Mouse (Mus musculus) brain, embryonic 14.5 days (tissue): ENCODE results near the gene Tmem117. TPM values are rescaled to one million over a fixed set of nuclear protein-coding genes. Genes with fewer than 3 reads are reported as not detected.

Experiments used
- DNase-seq: peaks from one replicate; pipeline ENCODE4 v3.0.0-alpha.2; 2011; ENCODE audit warnings: low read depth
- CTCF ChIP-seq: fragments of 200-500 bp; IDR thresholded peaks from 2 replicates; pipeline ENCODE4 v1.5.1; 2012; ENCODE audit warnings: inconsistent platforms, mild to moderate bottlenecking, moderate library complexity, borderline replicate concordance; ENCODE audit not compliant: insufficient read depth, insufficient read length; ENCODE audit errors: extremely low read depth
- POLR2A ChIP-seq: fragments of 200-500 bp; IDR thresholded peaks from 2 replicates; pipeline ENCODE4 v1.6.1; 2012; ENCODE audit warnings: mild to moderate bottlenecking, inconsistent platforms, borderline replicate concordance; ENCODE audit not compliant: poor library complexity, insufficient read depth, insufficient read length, severe bottlenecking; ENCODE audit errors: extremely low read depth
- polyA plus RNA-seq: library from polyadenylated mRNA; depleted of rRNA; stranded (reverse); fragments of >200 nt; gene quantifications from 2 replicates; pipeline ENCODE4 v1.2.3, GENCODE M21; 2012

The Tmem117 gene
- polyA plus RNA-seq, 1 experiment: 2.8 TPM

DNA sequence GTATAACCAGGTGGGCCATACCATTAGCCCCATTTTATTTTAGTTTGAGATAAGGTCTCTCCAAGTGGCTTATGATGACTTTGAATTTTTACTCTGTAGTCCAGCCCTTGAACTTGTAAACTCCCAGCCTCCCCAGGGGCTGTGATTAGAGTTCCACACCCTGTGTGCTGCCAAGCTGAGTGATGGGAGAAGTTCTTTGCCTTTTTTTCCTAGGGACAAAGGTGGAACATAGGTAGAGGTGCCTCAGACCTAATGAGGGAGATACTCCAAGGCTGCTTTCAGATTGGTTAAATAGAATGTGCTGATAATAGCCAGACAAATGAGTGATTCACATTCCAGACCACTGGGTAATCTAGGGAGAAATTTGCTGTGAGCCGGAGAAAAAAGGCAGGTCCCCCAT is 313.4 kb downstream of the Tmem117 start:
- no peak for DNase-seq
- TF ChIP-seq POLR2A: no peak
- TF ChIP-seq CTCF: no peak

DNA sequence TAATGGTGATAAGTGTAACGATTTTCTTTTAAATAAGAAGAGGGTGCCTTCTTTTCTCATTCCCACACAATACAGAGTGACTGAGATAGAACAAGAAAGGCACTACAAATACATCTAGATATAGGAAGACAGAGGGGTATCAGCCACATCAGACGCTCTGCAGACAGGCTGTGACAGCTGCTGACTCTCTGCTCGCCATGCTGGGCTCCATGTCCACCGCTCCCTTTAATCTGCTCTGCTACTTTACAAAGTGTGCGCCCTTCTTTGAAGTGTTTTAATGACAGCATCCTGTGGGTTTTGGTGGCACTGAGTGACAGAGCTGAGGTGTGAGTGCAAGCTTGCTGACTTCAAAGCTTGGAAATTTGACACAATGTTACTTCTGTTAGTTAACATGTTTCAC is 314.9 kb downstream of the Tmem117 start:
- no peak for TF ChIP-seq POLR2A
- no peak for TF ChIP-seq CTCF
- peak; percentile 54 for DNase-seq

DNA sequence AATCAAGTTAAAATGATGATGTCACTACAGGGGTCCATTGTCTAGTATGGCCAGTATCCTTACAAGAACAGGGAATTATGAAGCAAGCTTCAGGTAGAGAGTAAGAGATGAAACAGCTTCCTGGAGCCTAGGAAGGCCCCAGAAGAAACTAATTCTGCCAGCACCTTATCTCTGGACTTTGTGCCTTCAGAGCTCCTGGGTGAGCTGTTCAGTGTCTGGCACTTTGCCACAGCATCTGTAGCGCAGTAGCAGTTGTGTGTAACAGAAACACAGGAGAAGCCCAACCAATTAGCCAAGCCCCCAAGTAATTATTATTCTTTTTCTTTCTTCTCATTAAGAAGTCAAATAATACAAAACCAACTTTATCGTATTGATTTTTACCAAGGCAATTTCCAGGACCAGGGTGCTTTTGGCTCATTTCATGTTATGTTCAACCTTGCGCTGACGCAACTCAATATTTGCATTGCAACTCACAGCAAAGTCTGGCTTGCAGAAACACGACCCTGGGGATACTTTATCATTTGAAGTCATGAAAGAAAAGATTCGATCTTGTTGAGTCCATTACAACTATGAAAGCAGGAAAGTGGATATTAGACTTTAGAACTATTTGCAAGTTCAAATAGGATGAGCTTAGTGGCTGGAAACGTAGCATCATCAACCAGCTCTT is 322.5 kb downstream of the Tmem117 start:
- no peak for TF ChIP-seq CTCF
- no peak for TF ChIP-seq POLR2A
- DNase-seq: no peak

DNA sequence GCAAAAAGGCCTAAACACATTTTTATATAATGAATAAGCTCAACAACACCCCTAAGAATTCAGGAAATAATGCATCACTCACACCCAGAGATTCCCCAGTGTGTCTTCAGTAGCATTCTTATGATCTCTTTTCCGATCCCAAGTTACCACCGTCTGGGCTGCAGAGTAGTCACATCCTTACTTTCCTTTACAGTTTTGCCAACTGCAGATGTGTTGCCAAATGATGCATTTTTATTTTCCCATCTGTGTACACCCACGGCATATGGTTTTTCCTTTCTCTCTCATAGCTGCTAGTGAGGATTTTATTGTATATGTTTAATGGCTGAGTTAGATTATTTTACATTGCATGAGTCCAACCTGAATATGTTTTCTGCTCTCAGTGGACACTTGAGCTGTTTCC is 327.7 kb downstream of the Tmem117 start:
- no peak for TF ChIP-seq CTCF
- DNase-seq: peak; percentile 59

DNA sequence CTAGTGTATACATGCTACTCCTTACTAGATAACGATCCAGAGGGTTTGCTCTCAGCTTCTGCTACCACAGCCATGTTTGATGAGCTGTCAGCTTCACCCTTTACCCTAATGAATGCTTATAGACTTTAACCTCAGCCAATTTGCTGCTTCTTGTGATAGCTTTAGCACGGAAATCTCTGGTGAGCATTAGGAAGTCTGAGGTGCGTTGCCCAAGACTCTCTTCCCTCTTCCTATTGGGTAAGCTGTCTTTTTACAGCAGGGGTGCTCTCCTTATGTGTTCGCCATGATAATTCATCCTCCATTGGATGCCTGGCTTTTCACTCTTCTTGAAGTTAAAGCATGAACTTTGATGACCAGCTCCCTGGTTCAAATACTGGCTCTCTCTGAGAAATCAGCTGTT is 328.2 kb downstream of the Tmem117 start:
- no peak for TF ChIP-seq POLR2A
- TF ChIP-seq CTCF: no peak

DNA sequence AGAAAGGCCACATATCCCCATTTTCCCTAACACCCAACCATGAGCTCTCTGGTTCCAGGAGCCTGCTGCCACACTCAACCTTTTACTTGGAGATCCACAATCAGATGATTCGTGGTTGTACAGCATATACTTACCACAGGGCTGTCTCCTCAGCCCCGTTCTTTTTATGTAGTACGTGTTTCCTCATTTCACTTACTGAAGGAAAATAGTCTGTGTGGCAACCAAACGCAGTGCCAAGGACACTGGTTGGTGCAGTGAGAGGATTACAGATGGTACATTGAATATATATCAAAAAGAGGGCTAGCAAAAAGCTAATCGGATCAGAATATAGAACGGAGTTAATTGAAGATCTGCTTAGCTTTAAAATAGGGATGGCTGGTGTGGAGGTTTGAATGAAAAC is 338.0 kb downstream of the Tmem117 start:
- no peak for DNase-seq
- no peak for TF ChIP-seq POLR2A
- no peak for TF ChIP-seq CTCF

More for the DNA sequence above, 328.2 kb downstream of the Tmem117 start:
- DNase-seq: no peak

DNA sequence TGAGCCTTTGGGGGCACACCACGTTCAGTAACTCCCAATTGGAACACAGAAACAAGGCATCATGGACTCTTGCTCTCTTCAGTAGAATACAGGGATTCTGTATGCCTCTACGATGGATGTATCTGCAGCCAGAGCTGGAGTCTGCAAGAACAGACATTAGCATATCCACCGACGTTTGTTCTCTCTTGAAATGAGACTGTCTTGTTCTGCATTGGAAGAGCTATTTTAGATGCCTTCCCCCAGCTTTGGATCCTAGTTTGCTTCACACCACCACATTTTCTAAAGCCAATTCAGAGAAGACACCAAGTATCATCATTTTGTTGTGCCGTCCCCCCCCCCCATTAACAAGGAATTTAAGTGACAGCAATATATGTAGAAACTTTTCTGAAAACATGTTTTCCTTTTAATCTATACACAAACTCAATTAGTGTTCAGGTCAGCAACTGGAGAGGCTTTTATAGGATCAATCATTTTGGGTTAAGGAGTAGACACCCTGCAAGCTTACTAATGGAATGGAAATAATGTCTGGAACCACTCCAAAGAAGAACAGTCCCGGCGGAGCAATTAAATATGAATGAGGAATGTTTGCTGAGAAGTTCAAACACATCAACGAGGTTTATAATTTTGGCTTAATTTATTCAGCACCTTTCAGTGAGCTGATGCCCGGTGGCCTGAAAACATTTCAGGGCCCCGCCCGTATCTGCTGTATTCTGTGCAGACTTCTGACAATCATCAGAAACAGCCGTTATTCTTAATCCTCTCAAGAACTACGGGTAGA is 339.6 kb downstream of the Tmem117 start:
- DNase-seq: peak; percentile 66
- TF ChIP-seq CTCF (no peak), POLR2A (no peak)

DNA sequence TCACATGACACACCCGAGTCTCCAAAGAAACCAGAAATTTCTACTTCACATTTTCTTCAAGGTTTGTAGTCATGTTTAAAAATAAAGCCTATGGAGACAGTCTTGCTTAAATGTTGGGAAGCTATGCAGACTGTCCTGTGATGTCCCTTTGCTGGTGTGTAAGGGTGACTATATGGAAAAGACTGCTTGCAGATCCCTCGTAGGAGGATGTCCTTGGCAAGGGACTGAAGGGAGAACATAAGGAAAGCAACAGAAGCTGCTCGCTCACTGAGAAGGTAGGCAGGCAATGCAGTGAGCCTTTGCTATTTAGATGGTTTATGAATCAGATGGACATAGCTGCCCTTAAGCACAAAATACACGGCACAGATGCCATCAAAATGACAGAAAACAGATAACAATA is 352.8 kb downstream of the Tmem117 start:
- no peak for TF ChIP-seq POLR2A
- no peak for TF ChIP-seq CTCF

DNA sequence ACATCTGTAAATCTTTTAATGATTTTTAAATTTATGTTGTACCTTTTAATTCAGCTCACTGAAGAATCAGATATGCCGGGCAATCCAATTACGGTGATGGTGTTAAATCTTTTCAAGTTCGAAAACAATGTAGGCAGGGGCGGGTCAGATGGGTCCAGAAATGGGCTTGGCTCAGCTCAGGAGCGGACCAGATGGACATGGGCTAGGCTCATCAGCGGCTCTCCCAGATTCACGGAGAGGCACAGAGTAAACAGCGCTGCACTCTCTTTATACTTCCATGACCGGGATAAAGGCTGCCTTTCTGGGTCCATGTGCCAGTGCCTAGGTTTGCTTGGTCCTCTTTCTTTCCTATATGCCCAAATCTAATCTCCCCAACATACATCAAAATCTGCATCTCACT is 366.3 kb downstream of the Tmem117 start:
- peak; percentile 31 for DNase-seq
- TF ChIP-seq CTCF (no peak), POLR2A (no peak)

More for the DNA sequence above, 352.8 kb downstream of the Tmem117 start:
- DNase-seq: no peak

DNA sequence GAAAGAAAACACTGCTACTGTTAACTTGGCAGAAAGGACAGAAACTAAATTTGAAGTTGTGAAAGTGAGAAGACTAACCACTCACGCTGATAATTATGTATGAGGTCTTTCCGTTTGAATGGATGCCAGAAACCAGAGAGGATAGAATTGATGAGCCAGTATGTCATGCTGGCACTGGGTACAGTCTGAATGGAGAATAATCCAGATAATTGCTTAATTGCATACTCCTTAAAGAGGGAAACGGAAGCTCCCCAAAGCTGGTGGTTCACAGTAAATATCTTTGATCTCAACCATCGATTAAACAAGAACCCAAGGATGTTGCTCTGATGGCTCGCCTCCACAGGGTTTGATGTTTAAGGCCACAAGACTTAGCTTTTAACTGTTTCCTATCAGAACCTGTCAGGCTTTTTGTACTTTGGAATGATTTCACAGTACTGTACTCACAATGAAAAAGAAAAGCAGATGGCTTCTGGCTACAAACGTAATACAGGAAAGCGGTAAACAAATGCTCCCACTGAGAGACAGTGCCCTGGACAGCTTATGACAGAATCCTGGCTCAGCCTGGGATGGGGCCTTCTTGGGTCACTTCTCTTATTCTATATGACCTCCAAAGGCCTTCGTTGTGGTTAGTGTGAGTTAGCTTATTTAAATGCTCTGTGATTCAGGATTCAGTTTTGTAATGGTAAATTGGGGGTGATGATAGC is 376.2 kb downstream of the Tmem117 start:
- no peak for TF ChIP-seq CTCF
- no peak for TF ChIP-seq POLR2A
- peak; percentile 90 for DNase-seq

DNA sequence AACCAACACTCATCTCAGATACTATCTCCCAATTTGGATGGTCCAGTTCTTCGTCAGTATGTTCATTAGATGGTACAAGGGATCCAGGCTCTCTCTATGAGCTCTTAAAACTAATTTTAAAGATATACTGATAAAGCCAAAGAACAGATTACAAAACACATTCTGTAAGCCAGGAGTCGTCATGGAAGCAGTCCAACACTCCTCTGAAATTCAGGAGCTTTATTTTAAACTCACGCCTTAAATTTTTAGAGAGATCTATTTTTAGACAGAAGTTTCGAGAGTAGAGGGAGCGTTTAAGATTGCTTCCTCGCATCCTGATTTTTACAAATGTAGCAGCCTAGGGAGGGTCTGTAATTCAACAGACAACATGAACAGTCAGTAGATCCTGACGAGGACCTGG is 393.2 kb downstream of the Tmem117 start:
- no peak for DNase-seq
- TF ChIP-seq CTCF (no peak), POLR2A (no peak)
